Mouse (Mus musculus) CH12.LX (cell line): Measurements from ENCODE around the gene Traf3. TPM values are rescaled to one million over a fixed set of nuclear protein-coding genes. Genes with fewer than 3 reads are reported as not detected.

ENCODE experiments used
- DNase-seq: peaks from one replicate; pipeline ENCODE4 v3.0.0-alpha.2; 2013; ENCODE audit errors: extremely low read depth
- H3K27ac ChIP-seq: 2 replicates; pipeline ENCODE4 v1.5.1; 2012; ENCODE audit warnings: low read depth, mild to moderate bottlenecking, control low read depth, moderate library complexity; ENCODE audit not compliant: insufficient read depth
- H3K27me3 ChIP-seq: replicated peaks from 2 replicates; pipeline ENCODE3; 2012; ENCODE audit warnings: inconsistent platforms
- H3K36me3 ChIP-seq, 2 experiments: replicated peaks in 1 of 2; 2 replicates each; pipeline versions ENCODE3 to v1.6.1; 2012; ENCODE audit warnings: inconsistent platforms in 1 of 2, low read length in 1 of 2, mild to moderate bottlenecking in 1 of 2, mixed read lengths in 1 of 2, moderate library complexity in 1 of 2; ENCODE audit not compliant: control insufficient read depth in 1 of 2, insufficient read depth in 1 of 2
- H3K4me1 ChIP-seq, 2 experiments: 2 replicates each; pipeline ENCODE4 v1.6.1; 2012; ENCODE audit warnings: inconsistent platforms in 1 of 2, moderate library complexity in 1 of 2; ENCODE audit not compliant: insufficient read depth in 2 of 2, control insufficient read depth in 1 of 2
- H3K4me2 ChIP-seq: 2 replicates; pipeline ENCODE4 v1.6.1; 2012; ENCODE audit warnings: low read depth, mild to moderate bottlenecking, control low read depth; ENCODE audit not compliant: poor library complexity, insufficient read depth, severe bottlenecking
- H3K4me3 ChIP-seq, 3 experiments: fragments of 150-350 bp in 1 of 3; sonication (generic) in 1 of 3; replicated peaks in 1 of 3; 2 replicates each; pipeline versions ENCODE3 to v1.5.1; 2011 to 2012; ENCODE audit warnings: low read depth in 2 of 3, low read length in 2 of 3, mild to moderate bottlenecking in 2 of 3, moderate library complexity in 2 of 3, control low read depth in 1 of 3, improper control_type of control experiment in 1 of 3, inconsistent platforms in 1 of 3, mixed read lengths in 1 of 3; ENCODE audit not compliant: poor library complexity in 1 of 3
- H3K79me2 ChIP-seq: replicated peaks from 2 replicates; pipeline ENCODE4 v1.6.1; 2012; ENCODE audit warnings: mild to moderate bottlenecking, moderate library complexity; ENCODE audit not compliant: control insufficient read depth, poor library complexity, insufficient read depth, severe bottlenecking; ENCODE audit errors: extremely low read depth
- H3K9ac ChIP-seq: 2 replicates; pipeline ENCODE4 v1.6.1; 2012; ENCODE audit warnings: low read depth, mild to moderate bottlenecking, control low read depth, moderate library complexity; ENCODE audit not compliant: insufficient read depth
- H3K9me3 ChIP-seq: replicated peaks from 2 replicates; pipeline ENCODE3; 2012; ENCODE audit warnings: low read length, inconsistent platforms, mixed read lengths
- BHLHE40 ChIP-seq: IDR thresholded peaks from 2 replicates; pipeline ENCODE4 v1.6.1; 2011; ENCODE audit warnings: mild to moderate bottlenecking, low read depth, low read length, improper control_type of control experiment
- CHD1 ChIP-seq: IDR thresholded peaks from 2 replicates; pipeline ENCODE4 v1.6.1; 2012; ENCODE audit warnings: low read depth, low read length, improper control_type of control experiment, inconsistent platforms
- E2F4 ChIP-seq: IDR thresholded peaks from 2 replicates; pipeline ENCODE4 v1.6.1; 2011; ENCODE audit warnings: low read depth, low read length, improper control_type of control experiment; ENCODE audit not compliant: insufficient replicate concordance
- ELF1 ChIP-seq: IDR thresholded peaks from 2 replicates; pipeline ENCODE4 v1.6.1; 2014; ENCODE audit warnings: low read depth, mild to moderate bottlenecking, inconsistent platforms, low read length, improper control_type of control experiment
- EP300 ChIP-seq: IDR thresholded peaks from 2 replicates; pipeline ENCODE4 v1.6.1; 2011; ENCODE audit warnings: low read length, improper control_type of control experiment
- ETS1 ChIP-seq: conservative IDR thresholded peaks from 2 replicates; pipeline ENCODE4 v1.6.1; 2012; ENCODE audit warnings: low read depth, mild to moderate bottlenecking, inconsistent platforms, low read length, improper control_type of control experiment, moderate library complexity
- GABPA ChIP-seq: IDR thresholded peaks from 2 replicates; pipeline ENCODE4 v1.6.1; 2012; ENCODE audit warnings: low read depth, low read length, improper control_type of control experiment, inconsistent platforms; ENCODE audit not compliant: insufficient replicate concordance
- HCFC1 ChIP-seq: IDR thresholded peaks from 2 replicates; pipeline ENCODE4 v1.6.1; 2012; ENCODE audit warnings: low read depth, mild to moderate bottlenecking, inconsistent platforms, low read length, improper control_type of control experiment
- JUND ChIP-seq: conservative IDR thresholded peaks from 2 replicates; pipeline ENCODE4 v1.6.1; 2011; ENCODE audit warnings: low read depth, low read length, improper control_type of control experiment
- KAT2A ChIP-seq: IDR thresholded peaks from 2 replicates; pipeline ENCODE4 v1.6.1; 2012; ENCODE audit warnings: low read length, improper control_type of control experiment, inconsistent platforms; ENCODE audit not compliant: insufficient replicate concordance
- MAX ChIP-seq: IDR thresholded peaks from 2 replicates; pipeline ENCODE4 v1.6.1; 2011; ENCODE audit warnings: low read length, improper control_type of control experiment
- NELFE ChIP-seq: IDR thresholded peaks from 2 replicates; pipeline ENCODE4 v1.6.1; 2011; ENCODE audit warnings: low read depth, low read length, improper control_type of control experiment
- NRF1 ChIP-seq: IDR thresholded peaks from 2 replicates; pipeline ENCODE4 v1.6.1; 2014; ENCODE audit warnings: low read depth, mild to moderate bottlenecking, inconsistent platforms, low read length, improper control_type of control experiment, moderate library complexity
- PAX5 ChIP-seq: IDR thresholded peaks from 2 replicates; pipeline ENCODE4 v1.6.1; 2012; ENCODE audit warnings: low read length, inconsistent platforms, mixed read lengths
- POLR2AphosphoS2 ChIP-seq: IDR thresholded peaks from 2 replicates; pipeline ENCODE4 v1.6.1; 2011; ENCODE audit warnings: low read depth, low read length, improper control_type of control experiment
- RCOR1 ChIP-seq: conservative IDR thresholded peaks from 2 replicates; pipeline ENCODE4 v1.6.1; 2012; ENCODE audit warnings: low read depth, mild to moderate bottlenecking, inconsistent platforms, low read length, improper control_type of control experiment
- SIN3A ChIP-seq: IDR thresholded peaks from 2 replicates; pipeline ENCODE4 v1.6.1; 2012; ENCODE audit warnings: low read length, improper control_type of control experiment, inconsistent platforms
- SMC3 ChIP-seq: IDR thresholded peaks from 2 replicates; pipeline ENCODE4 v1.6.1; 2011; ENCODE audit warnings: low read depth, low read length, improper control_type of control experiment
- TCF12 ChIP-seq: IDR thresholded peaks from 2 replicates; pipeline ENCODE4 v1.6.1; 2014; ENCODE audit warnings: low read depth, mild to moderate bottlenecking, inconsistent platforms, low read length, improper control_type of control experiment
- UBTF ChIP-seq: IDR thresholded peaks from 2 replicates; pipeline ENCODE4 v1.6.1; 2012; ENCODE audit warnings: low read depth, mild to moderate bottlenecking, inconsistent platforms, low read length, improper control_type of control experiment, moderate library complexity
- USF1 ChIP-seq: IDR thresholded peaks from 2 replicates; pipeline ENCODE4 v1.6.1; 2014; ENCODE audit warnings: low read depth, mild to moderate bottlenecking, inconsistent platforms, low read length, improper control_type of control experiment
- USF2 ChIP-seq: conservative IDR thresholded peaks from 2 replicates; pipeline ENCODE4 v1.6.1; 2011; ENCODE audit warnings: low read depth, low read length, improper control_type of control experiment
- ZC3H11A ChIP-seq: IDR thresholded peaks from 2 replicates; pipeline ENCODE4 v1.6.1; 2012; ENCODE audit warnings: low read depth, mild to moderate bottlenecking, inconsistent platforms, low read length, improper control_type of control experiment
- ZMIZ1 ChIP-seq: IDR thresholded peaks from 2 replicates; pipeline ENCODE4 v1.6.1; 2012; ENCODE audit warnings: low read depth, mild to moderate bottlenecking, inconsistent platforms, low read length, improper control_type of control experiment
- dilution Hi-C: fragments of 300-500 bp; cut with MboI; formaldehyde crosslinking; loops from 2 replicates; pipeline ENCODE4 v1.14.3; 2020; ENCODE audit warnings: low sequenced_read_pairs; ENCODE audit not compliant: extremely low pct_unique_long_range_greater_than_20kb, extremely low pct_ligation_motif_present
- in situ Hi-C: fragments of 300-500 bp; cut with MboI; formaldehyde crosslinking; loops from 3 replicates; pipeline ENCODE4 v1.14.3; 2019; ENCODE audit warnings: low sequenced_read_pairs, low pct_ligation_motif_present, low pct_unique_long_range_greater_than_20kb, mixed read lengths
- polyA plus RNA-seq: library from polyadenylated mRNA; unstranded; fragments of >175 nt; gene quantifications from 2 replicates; pipeline ENCODE4 v1.2.1, GENCODE M21; 2012; ENCODE audit warnings: low read depth; ENCODE audit not compliant: insufficient read length
- total RNA-seq, 2 experiments: library from RNA; depleted of rRNA; stranded (reverse); fragments of 300-350 nt in 1 of 2; fragments of >200 nt in 1 of 2; gene quantifications; 2 replicates each; pipeline ENCODE4 v1.2.3; 2012 to 2014

Traf3 gene
- total and polyA plus RNA-seq, 3 experiments, result 10.9 to 33.1 (median 17.5) TPM

- DNase-seq, result no peak
- dilution Hi-C loops, result no loop called here
- H3K27me3 ChIP-seq, result no peaks in the 10 kb centered on the region
- peaks cover 16 to 31% of the 10 kb centered on the region in 2 experiments for H3K4me1 ChIP-seq
- peaks cover 1% of the 10 kb centered on the region; the same call in 1 of the 2 replicates for H3K79me2 ChIP-seq
- no peak overlapping the region for H3K27ac ChIP-seq
- H3K9ac ChIP-seq, result no peak overlapping the region
- in situ Hi-C loops, result no loop called here
- no peak overlapping the region for H3K4me2 ChIP-seq
- no peaks in the 10 kb centered on the region for H3K9me3 ChIP-seq
- no peak overlapping the region for H3K4me3 ChIP-seq
- peaks cover 72 to 94% of the 10 kb centered on the region in 2 experiments for H3K36me3 ChIP-seq
- no peak for TF ChIP-seq UBTF
- no peak for TF ChIP-seq PAX5
- TF ChIP-seq TCF12, result no peak
- no peak for TF ChIP-seq SMC3
- TF ChIP-seq ZMIZ1, result no peak
- TF ChIP-seq KAT2A, result no peak
- TF ChIP-seq EP300, result no peak
- TF ChIP-seq ELF1, result no peak
- TF ChIP-seq NRF1, result no peak
- no peak for TF ChIP-seq RCOR1
- TF ChIP-seq USF1, result no peak
- no peak for TF ChIP-seq SIN3A
- TF ChIP-seq ZC3H11A, result no peak
- no peak for TF ChIP-seq ETS1
- TF ChIP-seq USF2, result no peak
- TF ChIP-seq POLR2AphosphoS2, result no peak
- no peak for TF ChIP-seq CHD1
- TF ChIP-seq E2F4, result no peak
- TF ChIP-seq, all 38 proteins: peak for 0
These were observed 73.8 kb downstream of the Traf3 start for GRCm38 (mm10) chr12:111239930-111240329.

- no peak overlapping the region for H3K4me2 ChIP-seq
- H3K36me3 ChIP-seq, result peaks cover 80 to 95% of the 10 kb centered on the region in 2 experiments
- TF ChIP-seq MAX, result no peak
- TF ChIP-seq BHLHE40, result no peak
- TF ChIP-seq KAT2A, result no peak
- TF ChIP-seq UBTF, result no peak
- no peak for TF ChIP-seq RCOR1
- no peak for TF ChIP-seq HCFC1
- TF ChIP-seq POLR2AphosphoS2, result no peak
- TF ChIP-seq NELFE, result no peak
- TF ChIP-seq JUND, result no peak
- TF ChIP-seq GABPA, result no peak
- H3K9ac ChIP-seq, result no peak overlapping the region
- H3K27me3 ChIP-seq, result no peaks in the 10 kb centered on the region
- H3K4me3 ChIP-seq, result no peak overlapping the region
- H3K27ac ChIP-seq, result no peak overlapping the region
- in situ Hi-C loops (no loop called here), dilution Hi-C loops (no loop called here)
- H3K9me3 ChIP-seq, result no peaks in the 10 kb centered on the region
- H3K79me2 ChIP-seq, result no peaks in the 10 kb centered on the region
- DNase-seq, result no peak
- H3K4me1 ChIP-seq, result peaks cover 16 to 25% of the 10 kb centered on the region in 2 experiments
These were observed 75.7 kb downstream of the Traf3 start for GRCm38 (mm10) chr12:111241916-111242315.
